Mouse (Mus musculus): ENCODE measurements around the gene Necab3. TPM values are rescaled to one million over a fixed set of nuclear protein-coding genes. Genes with fewer than 3 reads are reported as not detected.
A peak's percentile ranks its signal among the peaks of the same experiment; 100 is the strongest.

The Necab3 gene
- total RNA-seq, 2 experiments from 2014 or later = 26.8 to 28.6 TPM

DNA sequence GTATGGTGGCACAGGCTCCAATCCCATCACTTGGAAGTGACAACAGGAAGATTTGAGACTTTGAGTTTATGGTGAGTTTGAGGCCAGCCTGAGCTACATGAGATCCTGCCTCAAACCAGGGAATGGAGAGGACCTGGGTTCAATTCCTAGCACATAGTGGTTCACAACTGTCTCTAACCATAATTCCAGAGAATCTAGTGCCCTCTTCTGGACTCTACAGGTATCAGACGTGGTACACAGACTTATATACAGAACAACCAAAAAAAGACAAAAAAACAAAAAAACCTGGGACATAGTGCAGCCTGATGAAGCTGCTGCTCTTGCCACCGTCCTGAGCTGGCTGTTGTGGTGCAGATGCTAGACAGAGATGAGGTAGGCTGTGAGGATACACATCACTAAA is 17.1 kb downstream of the Necab3 start:
- no peak for DNase-seq

DNA sequence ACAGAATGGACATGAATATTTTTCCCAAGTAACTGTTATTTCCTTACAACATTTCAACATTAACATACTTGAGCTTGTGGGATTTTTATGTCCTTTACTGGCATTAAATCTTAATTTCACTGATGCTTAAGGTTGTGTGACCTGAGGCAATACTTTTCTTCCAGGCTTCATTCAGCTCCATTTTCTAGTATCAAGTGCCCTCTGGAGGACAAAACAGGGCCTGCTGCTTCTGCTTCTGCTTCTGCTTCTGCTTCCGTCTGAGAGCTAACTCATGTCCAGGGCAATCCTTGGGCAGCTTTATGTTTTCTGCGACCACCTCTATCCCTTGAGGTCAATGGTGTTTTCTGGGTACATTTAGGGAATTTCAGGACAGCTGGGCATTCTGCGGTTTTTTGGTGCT is 19.0 kb downstream of the Necab3 start:
- no peak for DNase-seq

DNA sequence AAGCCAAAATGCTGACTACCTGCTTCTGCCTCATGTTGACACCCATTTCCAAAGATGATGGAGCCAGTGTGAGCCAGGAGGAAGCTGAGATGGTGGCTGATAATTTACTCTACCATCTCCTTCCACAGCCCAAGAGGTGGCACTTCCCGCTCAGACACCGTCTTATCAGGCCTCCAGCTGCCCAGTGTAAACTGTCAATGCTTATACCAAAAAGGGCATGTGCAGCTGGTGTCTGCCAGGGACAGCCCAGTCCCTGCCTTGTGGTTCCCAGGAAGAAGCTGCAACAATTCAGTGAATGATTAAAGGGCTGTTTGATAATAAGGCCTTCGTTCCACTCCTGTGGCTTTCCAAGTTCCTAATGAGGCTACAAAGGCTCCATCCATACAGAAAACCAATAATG is 20.0 kb downstream of the Necab3 start:
- DNase-seq = no peak

DNA sequence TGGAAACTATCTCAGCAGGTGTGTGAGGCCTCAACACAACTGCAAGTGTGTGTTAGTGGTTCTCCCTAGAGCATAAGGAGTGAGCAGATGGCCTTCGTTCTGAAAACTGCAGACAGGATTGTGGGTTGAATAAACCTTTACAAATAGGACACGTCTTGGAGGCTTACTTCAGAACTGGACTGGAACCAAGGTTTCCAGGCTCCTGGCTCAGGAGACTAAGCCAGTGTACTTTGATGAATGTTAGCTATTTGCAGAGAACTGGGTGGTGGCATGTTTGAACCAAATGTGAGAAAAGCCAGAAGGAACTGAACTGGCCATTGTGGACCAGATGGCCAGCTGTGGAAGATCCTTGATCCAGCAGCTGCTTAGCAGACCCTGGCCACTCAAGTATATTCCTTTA is 20.4 kb downstream of the Necab3 start:
- no peak for DNase-seq

DNA sequence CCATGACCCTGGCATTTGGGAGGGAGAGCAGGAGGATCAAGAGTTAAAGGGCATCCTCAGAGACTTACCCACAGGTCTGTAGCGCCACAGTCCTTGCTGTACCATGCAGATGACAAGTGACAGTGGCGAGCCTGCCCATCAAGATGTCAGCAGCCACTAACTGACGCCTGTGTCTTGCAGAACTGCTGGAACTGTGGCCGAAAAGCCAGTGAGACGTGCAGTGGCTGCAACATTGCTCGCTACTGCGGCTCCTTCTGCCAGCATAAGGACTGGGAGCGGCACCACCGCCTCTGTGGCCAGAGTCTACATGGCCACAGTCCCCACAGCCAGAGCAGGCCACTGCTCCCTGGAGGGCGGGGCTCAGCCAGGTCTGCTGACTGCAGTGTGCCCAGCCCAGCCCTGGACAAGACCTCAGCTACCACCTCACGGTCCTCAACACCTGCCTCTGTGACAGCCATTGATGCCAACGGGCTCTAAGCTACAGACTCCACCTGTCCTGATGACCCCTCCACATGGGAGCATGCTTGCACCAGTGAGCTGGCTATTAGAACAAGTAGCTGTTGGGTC is 23.9 kb downstream of the Necab3 start:
- no peak for DNase-seq

DNA sequence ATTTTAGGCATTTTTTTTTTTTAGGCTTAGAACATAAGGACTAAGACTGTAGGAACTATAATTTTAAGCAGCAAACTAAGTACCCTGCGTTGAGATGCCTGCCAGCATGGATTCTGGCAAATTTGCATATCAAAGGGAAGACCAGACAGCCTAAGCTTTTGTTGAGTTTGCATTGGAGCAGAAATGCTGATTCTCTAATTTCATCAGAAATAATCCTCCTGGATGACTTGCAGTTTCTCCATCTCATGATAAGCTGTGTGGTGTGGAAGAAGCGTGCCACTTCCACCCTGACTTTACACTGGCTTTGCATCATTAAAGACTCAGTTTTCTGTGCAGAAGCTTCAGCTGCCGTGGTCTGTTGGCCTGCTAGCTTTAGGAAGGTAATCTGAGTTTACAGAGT is 25.8 kb downstream of the Necab3 start:
- DNase-seq = no peak

DNA sequence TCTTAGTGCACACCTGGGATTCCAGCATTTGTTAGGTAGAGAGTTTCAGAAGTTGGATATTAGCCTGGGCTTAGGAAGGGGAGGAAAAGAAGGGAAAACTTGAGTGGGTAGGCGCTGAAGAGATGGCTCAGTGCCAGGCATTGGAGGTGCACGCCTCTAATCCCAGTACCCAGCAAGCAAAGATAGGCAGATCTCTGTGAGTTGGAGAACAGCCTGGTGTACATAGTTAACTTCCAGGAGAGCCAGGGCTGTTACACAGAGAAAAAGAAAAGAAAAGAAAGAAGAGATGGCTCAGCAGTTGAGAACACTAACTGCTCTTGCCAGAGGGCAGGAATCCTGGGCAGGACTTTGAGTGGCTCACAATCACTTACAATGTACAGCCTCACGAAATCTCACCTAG is 32.2 kb downstream of the Necab3 start:
- no peak for DNase-seq

DNA sequence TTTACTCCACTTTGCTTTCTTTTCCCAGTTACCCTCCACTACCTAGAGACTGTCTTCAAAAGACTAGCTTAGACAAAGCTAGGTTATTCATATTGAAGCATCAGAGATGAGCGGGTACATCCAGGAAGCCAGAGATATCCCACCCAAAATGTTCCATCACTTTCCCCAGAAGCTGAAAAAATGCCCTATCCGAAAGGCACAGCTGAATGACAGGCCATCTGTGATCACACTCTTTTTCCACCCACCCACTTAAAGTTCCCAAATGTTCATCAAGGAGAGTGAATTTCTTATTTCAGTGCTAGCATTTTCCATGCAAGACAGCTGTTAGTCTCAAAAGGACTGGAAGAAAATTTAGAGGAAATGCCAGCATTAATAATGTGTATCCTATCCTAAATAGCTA is 33.4 kb downstream of the Necab3 start:
- peak in 1 of 2 experiments; percentile 45 for DNase-seq

DNA sequence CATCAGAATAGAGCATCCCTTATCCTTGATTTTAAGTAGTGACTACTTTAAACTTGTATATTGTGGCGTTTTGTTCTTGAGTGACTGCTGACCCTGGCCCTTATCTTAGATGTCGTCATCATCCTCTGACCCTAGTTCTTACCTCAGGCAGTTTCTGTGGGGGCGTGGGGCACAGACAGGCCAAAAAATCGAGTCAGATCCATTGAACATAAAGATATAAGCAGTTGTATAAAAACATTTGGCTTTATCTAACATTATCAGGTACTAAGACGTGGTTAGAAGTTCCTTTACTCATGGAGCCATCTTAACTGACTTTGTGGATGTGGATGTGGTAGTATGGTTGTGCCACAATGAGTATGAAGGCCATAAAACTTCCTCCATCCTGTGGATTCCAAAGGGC is 36.4 kb downstream of the Necab3 start:
- no peak for DNase-seq

DNA sequence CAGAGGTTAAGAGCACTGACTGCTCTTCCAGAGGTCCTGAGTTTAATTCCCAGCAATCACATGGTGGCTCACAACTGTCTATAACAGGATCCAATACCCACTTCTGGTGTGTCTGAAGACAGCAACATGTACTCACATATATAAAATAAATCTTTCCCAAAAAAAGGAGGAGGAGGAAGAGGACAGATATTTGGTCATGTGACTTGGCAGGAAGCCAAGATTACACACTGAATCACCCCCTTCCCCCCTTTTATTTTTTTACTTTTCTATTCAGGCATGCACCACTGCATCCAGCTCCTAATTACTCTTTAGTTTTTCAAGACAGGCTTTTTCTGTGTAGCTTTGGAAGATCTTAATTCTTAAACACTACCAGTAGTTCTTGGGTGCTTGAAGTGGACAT is 37.2 kb downstream of the Necab3 start:
- no peak for DNase-seq

DNA sequence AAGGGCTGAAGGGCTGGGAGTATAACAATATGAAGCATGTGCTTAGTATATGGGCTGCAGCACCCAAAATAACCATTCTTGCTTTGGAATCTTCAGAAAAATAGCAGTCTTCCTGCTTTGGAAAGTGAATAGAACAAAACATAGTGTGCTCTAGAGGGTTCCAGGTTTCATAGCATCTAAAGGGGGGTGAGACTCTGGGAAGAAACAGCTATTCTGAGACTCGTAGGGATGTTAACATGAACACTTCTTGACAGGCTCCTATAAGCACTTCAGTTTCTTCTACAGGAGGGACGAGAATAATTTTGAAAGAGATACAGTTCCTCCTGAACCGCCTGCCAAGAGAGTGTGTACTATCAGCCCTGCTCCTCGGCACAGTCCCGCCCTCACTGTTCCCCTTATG is 41.3 kb downstream of the Necab3 start:
- no peak for DNase-seq

DNA sequence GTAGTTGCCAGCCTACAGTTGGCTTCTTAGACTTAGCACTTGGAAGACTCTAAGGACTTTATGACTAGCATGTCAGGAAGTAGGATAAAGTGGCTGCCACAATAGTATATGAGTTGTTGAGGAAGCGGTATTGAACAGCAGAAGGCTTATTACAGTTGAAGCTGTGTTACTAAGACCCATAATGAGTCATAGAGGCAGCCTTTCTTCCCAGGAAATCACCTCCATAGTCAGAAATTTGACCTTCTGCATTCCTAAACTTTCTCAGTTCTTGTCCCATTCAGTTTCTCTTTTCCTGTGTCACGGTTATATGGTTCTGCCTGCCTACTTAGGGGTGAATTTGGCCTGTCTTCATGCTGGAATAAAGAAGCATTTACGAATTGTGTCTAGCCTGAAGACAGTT is 41.7 kb downstream of the Necab3 start:
- DNase-seq = no peak

DNA sequence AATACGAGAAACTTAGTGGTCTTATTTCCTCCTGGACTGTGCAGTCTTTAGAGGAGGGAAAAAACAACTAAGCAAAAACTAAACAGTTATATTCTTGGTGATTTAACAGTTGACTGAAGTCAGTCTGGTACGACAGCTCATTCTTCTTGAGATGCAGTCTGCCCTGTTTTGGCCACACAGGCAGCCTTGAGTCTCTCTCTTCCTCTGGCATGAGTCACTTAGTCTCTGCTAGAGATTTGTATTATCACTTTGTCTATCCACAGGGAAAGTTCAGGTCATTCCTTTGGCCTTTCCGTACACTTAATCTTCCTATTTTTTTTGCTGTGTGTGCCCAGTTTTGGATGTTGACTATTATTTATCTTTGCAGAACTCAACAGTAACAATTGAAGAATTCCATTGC is 48.5 kb downstream of the Necab3 start:
- no peak for DNase-seq

DNA sequence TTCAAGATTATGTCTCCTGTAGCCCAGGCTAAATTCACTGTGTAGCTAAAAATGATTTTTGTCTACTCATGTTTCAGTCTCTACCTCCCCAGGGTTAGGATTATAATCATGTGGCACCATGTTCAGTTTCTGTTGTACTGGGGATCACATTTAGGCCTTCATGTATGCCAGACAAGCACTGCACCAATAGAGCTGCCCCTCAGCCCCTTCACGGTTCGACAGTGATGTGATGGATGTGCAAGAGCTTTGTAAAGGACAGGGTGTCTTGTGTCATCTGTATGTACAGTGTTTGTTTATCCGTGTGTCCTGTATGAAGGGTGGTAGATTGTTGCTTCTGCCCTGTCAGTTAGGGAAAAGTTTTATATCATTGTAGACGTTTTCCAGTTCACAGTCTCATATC is 50.2 kb downstream of the Necab3 start:
- DNase-seq = no peak

DNA sequence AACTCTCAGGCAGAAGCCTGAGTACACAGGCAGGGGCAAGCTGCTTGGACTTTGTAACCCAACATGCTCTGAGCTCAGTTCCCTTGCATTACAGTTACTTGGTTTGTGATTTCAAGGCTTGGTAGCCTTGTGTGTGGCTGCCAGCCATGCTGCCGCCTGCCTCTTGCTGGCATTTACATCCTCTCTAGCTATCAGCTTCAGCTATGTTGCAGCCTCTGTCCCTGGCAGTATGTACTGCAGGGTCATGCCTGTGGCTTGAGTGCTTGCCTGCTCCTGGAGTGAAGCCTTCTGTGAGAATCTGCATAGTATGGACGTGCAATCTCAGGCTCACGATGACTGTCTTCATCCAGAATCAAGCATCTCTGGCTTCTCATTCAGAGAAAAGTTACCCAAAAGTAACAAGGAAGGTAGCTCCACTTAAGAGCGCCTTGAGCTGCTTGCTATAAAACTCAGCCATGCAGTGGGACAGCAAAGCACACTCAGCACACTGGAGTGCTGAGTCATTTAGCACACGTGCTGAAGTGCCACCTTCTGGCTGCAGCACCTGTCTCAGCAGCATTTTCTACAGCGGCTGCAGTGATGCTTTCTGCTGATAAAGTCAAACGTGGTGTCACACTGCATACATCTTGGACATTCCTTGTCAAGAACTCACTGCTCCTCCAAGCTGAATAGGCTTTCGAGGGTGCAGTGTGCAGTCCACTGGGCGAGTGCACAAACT is 51.0 kb downstream of the Necab3 start:
- peak in 1 of 2 experiments; percentile 15 for DNase-seq

DNA sequence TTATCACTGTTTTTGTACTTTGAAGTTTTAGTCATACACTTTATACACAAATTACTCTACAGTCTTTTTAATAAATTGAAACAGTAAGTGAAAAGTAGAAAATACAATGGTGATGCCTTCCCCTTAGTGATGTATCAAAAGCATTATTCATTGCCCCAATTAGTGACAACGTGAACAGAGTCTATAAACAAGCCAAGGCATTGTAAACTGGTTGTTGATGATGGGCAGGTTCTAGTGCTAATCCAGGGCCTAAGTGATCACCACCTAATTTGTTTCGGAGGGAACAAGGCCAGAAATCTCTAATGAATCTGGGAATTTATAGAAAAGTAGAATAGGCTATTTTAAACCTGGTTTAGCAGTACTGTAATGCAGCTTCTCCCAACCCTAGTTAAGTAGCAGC is 51.6 kb downstream of the Necab3 start:
- no peak for DNase-seq

DNA sequence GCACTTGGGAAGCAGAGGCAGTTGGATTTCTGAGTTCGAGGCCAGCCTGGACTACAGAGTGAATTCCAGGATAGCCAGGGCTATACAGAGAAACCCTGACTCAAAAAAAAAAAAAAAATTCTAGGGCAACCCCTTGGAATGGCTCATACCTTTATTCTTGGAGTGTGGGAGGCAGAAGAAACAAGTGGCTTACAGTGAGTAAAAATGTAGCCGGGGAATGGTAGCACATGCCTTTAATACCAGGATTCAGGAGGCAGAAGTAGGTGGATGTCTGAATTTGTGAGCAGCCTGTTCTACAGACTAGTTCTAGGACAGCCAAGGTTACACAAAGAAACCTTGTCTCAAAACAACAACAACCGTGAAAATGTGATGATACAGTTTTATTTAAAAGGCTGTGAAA is 57.9 kb downstream of the Necab3 start:
- no peak for DNase-seq

DNA sequence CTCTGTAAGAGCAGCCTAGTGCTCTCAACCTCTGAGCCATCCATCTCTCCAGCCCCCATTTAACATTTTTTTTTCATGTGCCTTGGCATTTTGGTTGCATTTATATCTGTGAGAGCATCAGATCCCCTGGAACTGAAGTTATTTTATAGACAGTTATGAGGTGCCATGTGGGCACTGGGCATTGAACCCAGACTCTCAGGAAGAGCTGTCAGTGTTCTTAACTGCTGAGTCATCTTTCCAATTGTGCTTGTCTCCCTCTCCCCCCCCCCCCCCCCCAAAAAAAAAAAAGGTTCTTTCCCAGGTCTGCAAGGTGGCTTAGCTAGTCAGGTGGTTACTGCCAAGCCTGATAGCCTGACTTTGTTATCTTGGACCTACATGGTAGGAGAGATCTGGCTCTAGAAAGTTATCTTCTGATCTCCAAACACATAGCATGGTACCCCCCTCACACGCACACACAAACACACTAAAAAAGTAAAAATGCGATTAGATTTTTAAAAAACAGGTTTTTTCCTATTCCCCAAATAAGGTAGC is 58.9 kb downstream of the Necab3 start:
- DNase-seq = no peak

DNA sequence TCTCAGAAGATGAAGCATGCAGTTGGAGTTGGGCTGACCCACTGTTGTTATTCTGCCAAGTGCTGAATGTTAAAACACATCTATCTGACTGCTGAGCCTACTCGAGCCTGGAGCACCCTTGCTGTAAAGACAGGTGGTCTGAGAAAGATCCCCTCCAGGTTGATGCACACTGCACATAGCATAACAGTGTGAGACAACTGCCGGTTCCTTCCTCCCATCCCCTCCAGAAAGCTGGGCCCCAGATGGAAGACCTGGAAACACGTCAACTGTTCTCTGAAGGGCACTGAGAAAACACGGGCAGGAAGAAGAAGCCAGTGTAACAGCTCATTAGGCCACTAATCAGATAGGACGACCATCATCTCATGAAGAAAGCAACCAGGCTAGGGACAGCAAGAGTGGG is 60.1 kb downstream of the Necab3 start:
- no peak for DNase-seq

DNA sequence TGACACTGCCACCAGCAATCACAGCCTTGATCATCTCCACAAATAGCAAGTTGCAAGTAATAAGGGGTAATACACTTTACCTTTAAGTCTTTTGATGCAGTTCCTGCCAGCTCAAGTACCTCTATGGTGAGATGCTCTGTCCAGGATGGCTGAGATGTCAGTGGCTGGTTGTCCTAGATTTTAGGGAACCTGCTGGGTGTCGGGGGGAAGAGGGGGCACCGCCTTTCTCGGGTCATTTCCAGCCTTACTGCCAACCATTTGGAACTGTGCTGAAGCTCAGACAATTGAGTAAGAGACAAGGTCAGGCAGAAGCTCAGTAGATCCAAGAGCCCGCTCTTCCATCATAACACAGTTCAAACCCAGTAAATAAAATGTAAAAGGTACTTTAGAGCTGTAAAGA is 63.7 kb downstream of the Necab3 start:
- DNase-seq = no peak

Measured in layer of hippocampus, postnatal 36 days (tissue).